Mouse (Mus musculus) spleen, postnatal 10 days (tissue): ENCODE results near the gene Pak6.
A peak's percentile ranks its signal among the peaks of the same experiment; 100 is the strongest.

Source experiments
- DNase-seq, 2 experiments: peaks; one replicate each; pipeline ENCODE4 v3.0.0; 2021 to 2022; ENCODE audit warnings: low spot score in 2 of 2

Pak6 gene

DNA sequence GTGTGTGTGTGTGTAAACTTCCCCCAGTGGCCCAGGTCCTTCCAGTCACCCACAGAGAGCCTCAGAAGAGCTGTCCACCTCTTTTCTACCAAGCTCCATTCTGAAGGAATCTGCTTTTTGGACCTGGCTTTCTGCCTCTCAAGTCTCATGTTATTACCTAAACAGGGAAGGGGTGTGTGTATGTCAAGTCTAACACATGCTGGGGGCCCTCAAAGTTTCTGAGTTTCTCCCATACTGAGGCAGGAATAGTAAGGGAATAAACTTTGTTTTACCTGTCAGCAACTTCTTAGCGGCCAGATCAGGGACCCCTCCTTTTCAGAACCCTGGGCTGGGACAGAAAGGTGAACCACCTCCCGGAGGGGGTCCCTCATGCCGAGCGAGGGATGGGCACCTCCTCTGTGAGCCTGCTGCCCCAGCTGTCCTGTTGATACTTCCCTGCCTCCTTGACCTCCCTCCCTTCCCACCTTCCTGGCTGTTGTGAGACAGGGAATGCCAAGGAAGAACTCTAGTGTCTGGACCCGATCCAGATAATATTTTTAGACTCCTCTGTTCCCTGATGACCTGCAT lies 34.3 kb downstream of the Pak6 start:
- no peak for DNase-seq

DNA sequence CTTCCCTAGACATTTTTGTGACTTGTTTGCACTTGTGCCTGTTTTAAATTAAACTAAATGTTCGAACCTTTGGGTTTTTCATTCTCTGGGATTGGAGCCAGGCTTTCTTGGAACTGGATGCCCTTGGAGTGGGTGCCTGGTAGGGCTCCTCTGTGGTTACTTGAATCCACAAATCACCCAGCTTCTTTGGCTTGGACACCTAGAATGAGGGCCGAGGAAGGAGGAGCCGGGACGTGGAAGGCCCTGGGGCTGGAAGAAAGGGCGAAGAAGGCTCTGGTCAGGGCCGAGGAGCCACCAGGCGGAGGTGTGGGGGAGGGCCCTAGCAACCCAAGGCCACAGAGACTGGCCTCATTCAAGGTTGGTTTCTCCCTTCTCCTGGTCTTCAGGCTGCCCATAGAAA lies 34.9 kb downstream of the Pak6 start:
- DNase-seq: no peak

DNA sequence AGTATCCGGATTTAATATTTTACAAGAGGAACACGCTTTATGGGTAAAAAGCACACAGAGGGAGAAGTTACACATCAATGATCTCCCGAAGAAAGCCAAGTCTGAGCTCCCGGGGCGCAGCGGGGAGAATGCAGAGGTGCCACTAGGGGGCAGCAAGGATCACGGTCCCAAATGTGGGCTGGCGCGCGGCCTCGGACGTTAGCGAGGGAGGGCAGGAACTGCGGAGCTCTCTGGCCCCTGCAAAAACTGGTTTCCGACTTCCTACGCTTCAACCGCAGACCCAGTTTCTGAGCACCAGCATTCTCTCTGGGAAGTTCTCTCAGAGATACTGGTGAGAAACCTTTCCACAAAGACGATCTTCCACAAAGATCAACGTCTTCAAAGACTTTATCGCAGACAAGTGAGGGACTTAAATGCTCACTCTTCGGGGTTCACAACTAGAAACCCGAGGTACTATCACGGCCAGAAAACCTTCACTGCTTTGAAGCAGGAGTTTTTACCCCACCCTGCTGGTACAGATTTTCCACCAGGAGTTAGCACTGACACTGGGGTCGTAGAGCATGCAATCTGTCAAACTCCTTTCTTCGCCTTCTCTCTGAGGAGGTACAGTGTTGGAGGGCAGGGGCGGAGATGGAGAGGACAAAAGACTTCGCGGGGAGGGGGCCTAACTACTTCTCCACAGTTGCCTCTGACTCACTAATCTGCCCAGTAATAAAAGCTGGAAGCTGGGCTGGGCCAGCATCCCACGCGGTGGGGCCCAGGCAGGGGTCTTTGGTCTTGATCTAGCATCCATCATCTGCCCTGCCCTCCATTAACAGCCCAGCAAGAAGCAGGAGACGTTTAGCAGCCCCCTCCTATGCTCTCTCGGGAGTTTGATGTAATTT lies 37.3 kb downstream of the Pak6 start:
- DNase-seq: peak; percentile 76 to 88

DNA sequence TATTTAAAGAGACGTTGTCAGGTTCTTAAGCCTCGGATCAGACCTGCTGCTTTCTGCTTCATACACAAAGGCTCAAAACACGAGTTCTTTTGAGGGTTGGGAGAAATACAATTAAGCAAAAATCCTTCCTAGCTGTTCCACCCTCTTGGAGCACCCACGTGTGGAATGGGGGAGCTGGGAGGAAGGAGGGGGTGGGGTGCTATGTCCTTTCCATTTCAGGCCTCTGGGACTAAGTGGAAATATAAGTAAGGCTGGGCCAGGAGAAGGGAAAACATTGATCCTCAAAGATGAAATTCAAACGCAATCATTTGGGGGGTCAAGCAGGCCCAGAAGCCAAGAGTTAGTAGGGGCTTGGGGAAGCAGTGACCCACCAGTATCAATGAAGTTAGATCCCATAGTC lies 38.1 kb downstream of the Pak6 start:
- no peak for DNase-seq

DNA sequence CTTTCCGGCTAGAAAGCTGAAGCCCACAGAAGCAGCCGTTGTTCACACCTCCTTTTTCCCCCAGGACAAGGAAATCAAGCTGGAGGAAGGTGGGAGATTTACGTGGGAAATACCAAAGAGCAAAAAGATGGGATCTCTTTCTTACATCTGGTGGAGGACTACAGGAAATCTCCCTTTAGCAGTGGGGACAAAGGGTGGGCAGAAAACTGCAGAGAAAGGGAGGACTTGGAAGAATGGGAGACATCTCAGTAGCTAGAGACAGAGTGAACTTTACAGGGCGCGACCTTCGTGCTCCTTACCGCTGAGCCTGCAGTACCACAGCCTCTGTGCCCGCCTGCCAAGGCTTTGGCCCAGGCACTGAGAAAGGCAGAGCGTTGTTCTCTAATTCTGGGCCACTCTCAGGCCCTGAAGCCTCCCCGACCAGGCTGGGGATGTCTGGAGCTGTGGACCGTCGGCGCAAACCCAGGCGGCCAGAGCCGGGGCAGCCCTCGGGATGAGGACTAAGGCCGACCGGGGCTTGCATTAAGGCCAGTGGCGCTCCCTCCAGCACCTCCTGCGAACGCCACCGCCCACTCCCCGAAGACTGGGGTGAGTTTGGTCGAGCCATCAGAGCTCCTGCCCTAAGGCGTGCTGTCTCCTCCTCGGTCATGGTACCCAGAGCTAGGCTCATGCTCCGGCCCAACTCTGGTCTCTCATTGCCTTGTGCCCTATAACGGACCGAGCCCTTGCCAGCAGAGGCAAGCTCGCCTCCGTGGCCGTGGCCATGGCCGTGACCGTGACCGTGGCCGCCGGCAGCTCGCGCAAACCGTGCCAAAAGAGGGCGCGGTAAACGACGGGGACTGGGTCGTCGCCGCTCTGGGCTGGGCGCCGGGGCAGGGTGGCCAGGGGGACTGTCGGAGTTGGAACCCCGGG lies 39.1 kb downstream of the Pak6 start:
- DNase-seq: peak in 1 of 2 experiments; percentile 32

DNA sequence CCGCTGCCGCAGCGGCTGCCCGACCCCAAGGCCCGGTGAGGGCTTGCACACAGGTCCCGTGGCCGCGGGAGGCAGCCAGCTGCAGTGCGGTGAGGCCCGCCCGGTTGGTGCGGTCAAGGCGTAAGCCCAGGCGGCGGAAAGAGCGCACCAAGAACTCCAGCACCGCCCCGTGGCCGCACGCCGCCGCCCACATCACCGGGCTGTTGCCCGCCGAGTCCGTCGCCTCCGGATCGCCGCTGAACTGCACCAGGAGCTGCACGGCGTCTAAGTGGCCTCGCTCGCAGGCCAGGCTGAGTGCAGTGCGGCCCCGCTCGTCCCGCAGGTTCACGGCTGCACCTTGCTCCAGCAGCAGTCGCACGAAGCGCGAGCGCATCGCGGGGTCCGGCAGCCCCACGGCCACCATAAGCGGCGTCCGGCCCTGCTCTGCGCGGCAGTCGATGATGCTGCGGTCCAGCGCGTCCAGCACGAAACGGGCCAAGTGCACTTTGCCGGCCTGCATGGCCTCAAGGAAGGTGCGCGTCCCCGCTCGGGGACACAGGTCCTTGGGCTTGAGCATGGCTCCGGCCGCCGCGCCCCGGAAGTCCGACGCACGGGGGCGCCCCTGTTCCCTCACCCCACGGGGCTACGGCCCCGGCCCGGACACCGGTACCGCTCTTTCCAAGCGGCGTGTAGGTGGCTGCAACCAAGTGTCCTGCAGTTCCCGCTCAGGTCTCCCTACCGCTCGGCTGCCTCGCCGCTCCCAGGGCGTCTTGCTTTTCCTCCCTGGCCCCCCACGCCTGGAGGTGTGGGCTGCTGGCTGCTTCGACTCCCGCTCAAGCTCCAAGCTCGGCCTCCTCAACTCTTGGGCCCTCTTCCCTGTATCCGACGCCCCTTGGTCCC lies 40.0 kb downstream of the Pak6 start:
- peak; percentile 46 to 55 for DNase-seq

DNA sequence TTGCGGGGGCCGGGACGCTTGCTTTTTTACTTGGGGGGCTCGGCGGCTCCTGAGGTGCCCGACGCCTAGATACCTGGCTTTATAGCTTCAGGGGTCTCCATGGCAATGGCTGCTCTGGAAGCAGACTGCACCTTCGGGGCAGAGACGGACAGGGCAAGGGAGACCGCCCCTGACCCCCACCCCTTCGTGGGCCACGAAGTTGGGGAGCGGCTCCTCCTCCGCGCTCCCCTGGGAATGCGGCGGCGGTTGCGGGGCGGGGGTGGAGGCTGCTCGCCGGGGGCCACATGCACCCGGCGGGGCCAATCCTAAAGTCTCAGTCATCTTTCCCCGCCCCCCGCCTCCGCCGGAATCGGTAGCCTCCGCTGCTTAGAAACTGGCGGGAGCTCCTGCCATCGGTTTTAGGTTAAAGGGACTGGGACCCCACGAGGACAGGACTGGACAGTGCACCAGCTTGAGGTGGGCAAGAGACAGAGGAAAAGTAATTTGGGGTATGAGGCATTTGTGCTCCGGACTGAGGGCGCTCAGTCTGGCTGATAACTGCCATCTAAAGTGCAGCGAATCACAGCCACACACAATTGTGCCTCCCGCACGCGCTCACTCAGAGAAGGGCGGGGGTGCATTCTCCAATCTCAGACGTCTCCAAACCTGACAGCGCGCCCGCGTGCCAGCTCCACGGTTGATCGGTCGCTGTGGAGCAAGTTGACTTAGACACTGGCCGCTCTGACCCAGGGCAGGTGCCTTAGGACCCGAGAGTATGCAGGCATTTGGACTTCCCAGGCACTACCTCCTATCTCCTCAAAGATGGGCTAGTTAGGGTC lies 41.0 kb downstream of the Pak6 start, which contains the start of gene Ankrd63:
TSS of gene Ankrd63 (minus strand) at position 51 of the 818 bp plus-strand sequence.
- DNase-seq: peak in 1 of 2 experiments; percentile 57

DNA sequence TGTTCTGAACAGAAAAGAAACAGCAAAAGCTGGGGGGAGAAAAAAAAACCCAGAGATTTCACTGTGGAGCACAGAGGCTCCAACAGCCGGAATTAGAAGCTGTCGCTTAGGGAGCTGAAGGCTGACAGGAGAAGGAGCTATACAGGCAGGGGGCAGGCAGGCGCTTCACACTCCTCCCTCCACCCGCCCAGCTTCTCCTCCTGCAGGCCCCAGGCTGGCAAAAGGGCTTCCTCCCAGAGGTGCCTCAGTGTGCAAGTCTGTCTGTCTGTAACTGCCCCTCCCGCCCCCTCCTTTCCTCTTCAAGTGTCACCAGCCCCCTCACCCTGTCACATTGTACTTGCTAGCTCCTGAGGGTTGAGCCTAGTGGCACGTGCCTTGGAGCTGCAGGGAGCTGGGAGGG lies 43.3 kb downstream of the Pak6 start:
- DNase-seq: no peak

DNA sequence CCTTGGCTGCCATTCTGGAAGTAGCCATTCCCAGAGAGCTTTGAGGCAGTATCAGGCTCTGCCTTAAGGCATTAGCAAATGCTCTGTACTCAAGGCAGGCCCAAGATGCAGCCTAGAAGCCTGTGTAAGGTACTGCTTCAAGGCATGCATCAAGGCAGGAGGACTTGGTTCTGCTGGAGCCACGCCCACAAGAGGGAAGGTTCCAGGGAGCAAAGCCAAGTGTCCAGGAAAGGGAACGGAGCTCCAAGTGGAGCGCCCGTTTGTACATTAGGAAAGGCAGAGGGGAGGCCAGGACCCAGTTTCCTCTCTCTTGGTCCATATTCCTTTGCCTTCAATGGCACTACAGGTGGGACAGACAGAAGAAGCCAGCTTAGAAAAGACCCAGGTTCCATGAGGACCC lies 45.4 kb downstream of the Pak6 start:
- DNase-seq: no peak

DNA sequence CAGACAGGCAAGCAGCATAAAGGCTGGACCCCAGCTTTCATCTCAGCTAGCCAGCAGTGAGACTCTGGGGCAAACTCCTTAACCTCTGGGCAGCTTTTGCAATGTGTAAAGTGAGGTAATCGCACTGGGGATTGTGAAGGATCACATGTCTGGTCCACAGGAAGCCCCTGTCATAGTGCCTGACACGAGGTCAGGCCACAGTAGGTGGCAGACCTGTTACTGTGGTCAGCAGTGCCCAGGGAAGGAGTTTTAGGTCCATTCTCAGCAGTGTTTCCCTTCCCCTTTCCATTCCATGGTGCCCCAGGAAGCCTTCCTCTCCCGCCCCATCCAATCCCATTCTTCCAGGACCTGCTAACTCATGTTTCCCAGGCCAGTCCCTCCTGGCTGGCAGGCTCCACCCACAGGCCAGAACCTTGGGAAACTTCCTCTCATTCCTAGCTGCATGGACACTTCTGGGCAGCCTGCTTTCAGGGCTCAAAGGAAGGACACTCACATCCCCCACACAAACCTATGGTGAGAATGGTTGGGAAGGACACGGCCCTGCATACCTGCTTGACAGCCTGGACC lies 46.6 kb downstream of the Pak6 start:
- DNase-seq: no peak

DNA sequence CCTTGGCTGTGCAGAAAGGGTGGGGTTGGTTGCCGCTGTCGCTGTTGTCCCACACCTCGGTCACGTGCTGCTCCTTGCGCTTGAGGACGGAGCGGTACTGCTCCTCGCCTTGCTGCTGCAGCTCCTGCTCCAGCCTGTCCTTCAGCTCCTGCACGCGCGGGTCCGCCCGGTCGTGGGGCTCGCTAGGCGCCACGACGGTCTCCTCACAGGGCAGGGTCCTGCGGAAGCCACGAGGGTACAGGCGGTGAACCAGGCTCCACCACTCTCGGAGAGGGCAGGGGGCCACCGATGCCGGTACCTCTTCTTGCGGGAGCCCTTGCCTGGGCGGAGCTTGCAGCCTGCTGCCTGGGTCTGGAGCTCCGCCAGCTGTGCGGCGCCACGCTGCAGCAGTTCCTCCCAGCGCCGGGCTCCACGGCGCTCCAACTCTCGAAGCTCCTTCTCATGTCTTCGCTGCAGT lies 48.0 kb downstream of the Pak6 start:
- no peak for DNase-seq

DNA sequence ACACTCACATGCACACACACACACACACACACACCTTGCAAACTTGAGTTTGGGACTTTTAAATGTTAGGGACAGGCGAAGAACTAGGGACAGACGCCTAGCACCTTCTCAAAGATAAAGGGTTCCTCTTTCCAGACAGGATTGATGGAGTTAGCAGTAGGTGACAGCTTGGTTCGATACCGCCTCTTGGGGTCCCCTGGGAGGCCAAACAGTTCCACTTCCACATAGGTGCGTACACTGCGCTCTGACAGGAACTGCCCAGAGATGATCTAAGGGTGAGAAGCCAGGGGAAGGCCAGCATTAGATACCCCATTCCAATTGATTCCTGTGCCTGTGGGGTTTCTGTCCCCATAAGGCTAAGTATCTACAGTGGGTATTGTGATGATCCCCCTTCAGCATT lies 50.5 kb downstream of the Pak6 start:
- DNase-seq: peak in 1 of 2 experiments; percentile 59

DNA sequence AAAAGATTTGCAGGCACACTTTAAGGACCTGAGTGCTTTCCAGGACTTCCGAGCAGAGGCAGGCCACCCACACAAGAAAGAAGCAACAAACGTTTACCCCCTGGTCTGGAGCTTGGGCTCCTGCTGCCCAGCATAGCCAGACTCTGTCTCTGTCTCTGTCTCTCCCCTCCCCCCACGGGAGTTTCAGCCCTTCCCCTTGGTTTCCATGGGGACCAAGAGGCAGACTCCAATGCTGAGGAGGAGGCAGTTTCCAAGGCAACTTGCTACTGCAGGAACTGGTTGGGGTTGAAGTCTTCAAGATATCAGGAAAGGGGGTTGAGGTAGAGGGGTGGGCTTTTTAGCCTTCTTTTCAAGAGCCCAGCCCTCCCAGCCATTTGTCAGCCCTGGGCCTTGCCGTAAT lies 51.1 kb downstream of the Pak6 start:
- DNase-seq: no peak

DNA sequence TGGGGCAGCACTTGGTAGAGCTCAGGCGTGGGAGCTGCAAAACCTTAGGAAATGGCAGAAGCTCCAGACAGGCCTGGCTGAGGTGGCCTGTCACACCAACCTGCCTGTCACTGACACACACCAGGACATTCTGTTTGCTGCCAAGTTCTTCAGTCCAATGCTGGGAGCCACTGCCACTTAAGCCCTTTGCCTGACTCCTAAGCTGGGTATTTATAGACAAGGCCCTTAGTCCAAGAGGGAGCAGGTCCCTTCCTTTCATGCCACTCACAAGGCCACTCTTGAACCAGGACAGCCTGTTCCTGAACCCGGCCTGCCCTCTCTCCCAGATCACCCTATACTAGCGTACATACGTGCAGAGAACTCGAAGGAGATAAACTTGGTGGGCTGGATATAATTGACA lies 53.6 kb downstream of the Pak6 start:
- DNase-seq: no peak

DNA sequence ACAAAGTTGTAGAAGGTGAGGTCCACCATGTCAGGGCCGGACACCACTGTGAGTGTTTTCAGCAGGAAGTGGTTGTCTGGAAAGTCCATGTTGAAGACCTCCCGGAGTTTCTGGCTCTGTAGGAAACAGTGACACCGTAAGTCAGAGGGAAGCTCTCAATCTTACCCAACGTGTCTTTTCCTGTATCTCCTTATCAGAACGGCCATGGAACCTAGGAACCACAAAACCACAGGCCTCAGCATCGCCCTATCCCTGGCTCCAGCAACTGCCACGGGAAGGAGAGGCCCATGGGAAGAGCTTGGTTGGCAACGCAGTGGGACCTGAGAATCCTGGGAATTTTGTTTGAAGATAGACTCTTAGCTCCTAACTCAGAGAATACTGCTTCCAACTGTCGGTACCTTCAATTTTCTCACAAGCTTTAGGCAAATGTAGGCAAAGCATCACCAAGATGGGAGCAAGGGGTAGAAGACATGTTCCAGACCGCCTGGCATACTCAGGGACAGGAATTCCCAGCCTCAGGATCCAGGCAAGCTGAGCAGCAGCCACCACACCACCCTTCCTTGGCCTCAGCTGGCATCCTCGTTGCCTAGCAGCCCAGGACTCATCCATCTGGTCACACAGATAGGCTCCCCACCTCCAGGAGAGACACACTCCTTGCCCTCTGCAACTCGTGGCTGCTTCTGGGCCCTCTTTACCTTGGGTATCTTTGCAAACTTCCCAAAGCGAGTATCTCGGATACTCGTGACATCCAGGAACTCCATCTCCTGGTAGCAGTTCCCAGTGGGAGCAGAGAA lies 60.8 kb downstream of the Pak6 start:
- no peak for DNase-seq

DNA sequence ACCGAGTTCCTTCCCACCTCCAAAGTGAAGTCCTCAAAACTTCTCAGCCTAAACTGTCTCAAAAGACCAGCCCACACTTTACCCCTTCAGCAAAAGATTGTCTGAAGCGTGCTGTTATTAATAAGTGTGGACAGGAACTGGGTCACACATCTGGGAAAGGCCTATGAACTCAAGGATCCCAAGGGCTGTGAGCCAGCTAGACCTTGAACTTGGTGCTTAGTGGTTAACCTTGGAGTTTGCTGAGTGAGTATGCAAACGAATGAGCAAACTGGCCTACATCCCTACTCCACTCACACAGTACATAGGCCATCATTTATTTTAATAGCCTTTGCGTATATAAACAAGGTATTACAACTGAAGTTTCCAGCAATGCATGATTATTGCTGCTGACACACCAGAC lies 62.4 kb downstream of the Pak6 start:
- DNase-seq: no peak

DNA sequence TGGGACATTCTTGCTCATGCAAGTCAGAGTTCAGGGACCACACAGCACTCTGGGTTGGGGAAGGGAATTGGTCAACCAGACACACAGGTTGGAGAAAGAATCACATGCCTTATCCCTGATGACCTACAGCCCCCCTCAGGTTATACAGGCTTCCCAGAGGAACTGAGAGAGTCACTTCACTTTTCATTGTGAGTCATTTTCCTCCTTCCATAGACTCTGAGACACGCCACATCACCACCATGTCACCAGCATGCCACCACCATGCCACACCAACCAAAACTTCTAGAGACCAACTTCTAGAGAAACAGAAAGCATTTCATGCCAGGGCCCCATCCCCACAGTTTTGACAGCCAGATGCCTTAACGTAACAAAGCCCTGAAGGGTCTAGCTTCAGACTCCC lies 63.8 kb downstream of the Pak6 start:
- DNase-seq: no peak

DNA sequence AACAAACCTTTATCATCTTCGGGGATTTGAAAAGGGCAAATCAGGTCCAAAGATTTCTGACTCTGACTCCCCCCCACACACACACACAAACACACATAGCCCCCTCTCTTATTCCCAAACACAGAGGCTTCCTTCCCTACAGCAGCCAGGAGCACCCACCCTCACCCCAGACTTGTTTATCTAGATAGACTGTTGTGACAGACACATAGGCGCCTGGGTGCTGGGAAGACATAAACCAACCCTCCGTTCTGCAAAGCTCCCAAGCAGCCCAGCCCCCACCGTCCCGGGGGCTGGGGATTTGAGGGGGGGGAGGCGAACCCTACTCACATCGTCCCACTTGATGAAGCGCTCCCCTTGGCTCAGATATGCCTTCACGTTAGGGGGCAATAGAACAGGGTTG lies 64.8 kb downstream of the Pak6 start:
- no peak for DNase-seq

DNA sequence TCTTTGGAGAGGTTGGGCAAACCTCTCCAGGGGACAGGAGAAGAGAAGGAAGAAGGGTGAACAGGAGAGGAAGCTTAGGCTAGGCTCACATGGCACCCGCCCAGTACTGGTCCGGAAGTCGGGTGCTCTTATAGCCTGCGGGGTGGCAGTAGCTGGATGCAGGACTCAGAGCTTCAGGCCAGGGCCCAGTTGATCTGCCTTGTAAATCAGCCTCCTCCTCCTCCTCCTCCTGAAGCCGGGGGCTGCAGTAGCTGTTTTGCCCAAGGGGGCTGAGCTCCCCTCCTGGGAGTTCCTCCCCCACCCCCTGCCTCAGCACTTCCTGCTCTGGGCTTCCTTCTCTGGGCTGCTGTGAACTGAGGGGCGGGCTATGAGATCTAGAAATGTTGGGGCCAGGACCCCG lies 65.2 kb downstream of the Pak6 start, which contains the start of gene Plcb2:
TSS of gene Plcb2 (minus strand) at position 102 of the 400 bp plus-strand sequence.
- peak; percentile 39 to 62 for DNase-seq
